Mouse (Mus musculus) midbrain, postnatal 0 days (tissue): ENCODE measurements around the gene Brat1. TPM values are rescaled to one million over a fixed set of nuclear protein-coding genes. Genes with fewer than 3 reads are reported as not detected.

Experiments used
- ATAC-seq: fragments of 200-750 bp; cut with Nextera tagmentation; 2 replicates; pipeline ENCODE4 v1.8.0; 2017; ENCODE audit warnings: moderate number of reproducible peaks, mild to moderate bottlenecking, moderate TSS enrichment, moderate library complexity; ENCODE audit not compliant: low FRiP score
- DNase-seq: peaks from one replicate; pipeline ENCODE4 v3.0.0-alpha.2; 2015; ENCODE audit warnings: low spot score
- H3K27ac ChIP-seq: fragments of 300-500 bp; sonication (generic); 2 replicates; pipeline ENCODE4 v1.5.1; 2014; ENCODE audit warnings: low read depth, mild to moderate bottlenecking, low read length, mixed read lengths
- H3K27me3 ChIP-seq: fragments of 300-500 bp; sonication (generic); 2 replicates; pipeline ENCODE4 v1.6.1; 2014; ENCODE audit warnings: low read length, control low read depth, mixed read lengths; ENCODE audit not compliant: insufficient read depth
- H3K36me3 ChIP-seq: fragments of 300-500 bp; sonication (generic); 2 replicates; pipeline ENCODE4 v1.6.1; 2014; ENCODE audit warnings: low read length, control low read depth, mixed read lengths; ENCODE audit not compliant: insufficient read depth
- H3K4me1 ChIP-seq: fragments of 300-500 bp; sonication (generic); 2 replicates; pipeline ENCODE4 v1.6.1; 2014; ENCODE audit warnings: mild to moderate bottlenecking, control low read depth, antibody characterized with exemption, low read length, mixed read lengths; ENCODE audit not compliant: insufficient read depth
- H3K4me2 ChIP-seq: fragments of 300-500 bp; sonication (generic); 2 replicates; pipeline ENCODE4 v1.6.1; 2014; ENCODE audit warnings: low read depth, mild to moderate bottlenecking, low read length, mixed read lengths; ENCODE audit not compliant: poor library complexity, severe bottlenecking
- H3K4me3 ChIP-seq: fragments of 300-500 bp; sonication (generic); 2 replicates; pipeline ENCODE4 v1.5.1; 2014; ENCODE audit warnings: low read depth, mild to moderate bottlenecking, low read length, moderate library complexity
- H3K9ac ChIP-seq: fragments of 300-500 bp; sonication (generic); replicated peaks from 2 replicates; pipeline ENCODE4 v1.6.1; 2014; ENCODE audit warnings: mild to moderate bottlenecking, low read length, moderate library complexity, mixed read lengths; ENCODE audit not compliant: poor library complexity, severe bottlenecking
- H3K9me3 ChIP-seq: fragments of 300-500 bp; sonication (generic); 2 replicates; pipeline ENCODE4 v1.6.1; 2016; ENCODE audit warnings: low read length, control low read depth
- CTCF ChIP-seq: IDR thresholded peaks from 2 replicates; pipeline ENCODE4 v1.5.1; 2016; ENCODE audit warnings: antibody characterized with exemption, mild to moderate bottlenecking
- WGBS: fragments of 180-500 bp; shearing (Covaris S2); extraction: QIAGEN DNeasy Blood & Tissue Kit; methylation state at CpG from one replicate; pipeline ENCODE4 v1.1.7; 2014; 5-methylcytosine and 5-hydroxymethylcytosine counted together
- polyA plus RNA-seq: library from polyadenylated mRNA; unstranded; fragments of >200 nt; fragmentation: Nextera tagmentation; extraction: Ambion mirVana; gene quantifications from 2 replicates; pipeline ENCODE4 v1.2.1, GENCODE M21; 2015
- total RNA-seq: library from RNA; depleted of rRNA; stranded (reverse); fragments of >200 nt; gene quantifications from 2 replicates; pipeline ENCODE4 v1.2.3, GENCODE M21; 2014; rRNA removed

Gene Brat1
- total RNA-seq (37.1 and 40.3 TPM in 2 replicates), polyA plus RNA-seq (16.4 and 17.9 TPM in 2 replicates)

- Histone ChIP-seq H3K4me2 (peak within 1 kb of the TSS; percentile 80), H3K4me3 (peak within 1 kb of the TSS; percentile 47), H3K27me3 (no peaks in the 10 kb centered on the region), H3K9ac (peak within 1 kb of the TSS; percentile 72), H3K9me3 (no peaks in the 10 kb centered on the region), H3K36me3 (no peaks in the 10 kb centered on the region), H3K4me1 (peaks cover 8% of the 10 kb centered on the region; the same call in 1 of the 2 replicates), H3K27ac (peak within 1 kb of the TSS; percentile 83)
- DNase-seq (peak; percentile 100), ATAC-seq (peak; percentile 93)
- peak; percentile 23; the same call in 1 of the 2 replicates for TF ChIP-seq CTCF
- under 1% methylated on average over 64 of the region's 69 CpGs for WGBS
These were observed at the start of gene Brat1 for GRCm38 (mm10) chr5:140704378-140705251. Brat1 (plus strand) TSS chr5:140705011.

DNA sequence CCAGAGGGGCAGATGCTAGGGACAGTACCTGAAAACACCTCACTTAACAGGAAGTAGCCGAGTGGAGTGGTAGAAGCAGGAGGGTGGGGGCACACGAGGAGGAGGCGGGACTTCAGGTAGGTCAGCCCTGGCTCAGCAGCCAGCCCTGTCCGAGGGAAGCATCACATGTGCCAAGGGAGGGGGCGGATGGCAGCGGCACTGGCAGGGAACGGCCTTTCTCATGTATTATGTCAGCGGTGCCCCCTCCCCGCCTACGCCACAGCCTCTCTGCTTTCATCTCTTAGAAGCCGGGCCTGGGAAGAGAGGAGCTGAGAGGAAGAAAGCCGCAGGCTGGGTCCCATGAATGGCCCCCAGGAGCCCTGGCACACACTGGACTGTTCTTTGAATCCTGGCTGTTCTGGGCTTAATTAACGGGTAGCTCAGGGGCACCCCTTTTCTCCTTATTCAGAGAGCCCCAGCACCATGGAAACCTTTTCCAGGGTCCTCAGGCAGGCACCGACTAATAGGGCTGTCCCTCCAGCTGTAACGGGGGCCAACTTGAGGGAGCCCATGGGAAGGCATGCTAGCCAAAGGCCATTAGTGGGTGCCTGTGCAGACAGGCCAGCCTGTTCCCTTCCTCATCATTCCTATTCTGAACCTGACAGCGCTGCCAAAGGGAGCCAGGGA, 45.1 kb upstream of the Brat1 start:
- Histone ChIP-seq H3K9me3 (no peaks in the 10 kb centered on the region), H3K36me3 (peaks cover 4% of the 10 kb centered on the region), H3K27me3 (no peaks in the 10 kb centered on the region), H3K4me3 (no peak overlapping the region), H3K4me2 (no peak overlapping the region), H3K27ac (peak overlapping the region; percentile 65), H3K4me1 (peaks cover 13% of the 10 kb centered on the region; the same call in 1 of the 2 replicates), H3K9ac (no peak overlapping the region)
- DNase-seq (peak; percentile 92), ATAC-seq (peak; percentile 87)
- 23% methylated on average over 16 of the region's 16 CpGs for WGBS
- no peak for TF ChIP-seq CTCF

- no peak overlapping the region for H3K9ac ChIP-seq
- no peaks in the 10 kb centered on the region for H3K9me3 ChIP-seq
- no peaks in the 10 kb centered on the region for H3K27me3 ChIP-seq
- no peak for ATAC-seq
- TF ChIP-seq CTCF: no peak
- no peak for DNase-seq
- peaks cover 11% of the 10 kb centered on the region for H3K36me3 ChIP-seq
- no peak overlapping the region for H3K4me3 ChIP-seq
- H3K4me2 ChIP-seq: no peak overlapping the region
- peak overlapping the region; percentile 65 for H3K27ac ChIP-seq
- 59% methylated on average over 1 of the region's 1 CpGs for WGBS
- peaks cover 13% of the 10 kb centered on the region; the same call in 1 of the 2 replicates for H3K4me1 ChIP-seq
These were observed 44.4 kb upstream of the Brat1 start for GRCm38 (mm10) chr5:140660398-140660797.

- no peak for TF ChIP-seq CTCF
These were observed 43.4 kb upstream of the Brat1 start for GRCm38 (mm10) chr5:140661427-140661826.

DNA sequence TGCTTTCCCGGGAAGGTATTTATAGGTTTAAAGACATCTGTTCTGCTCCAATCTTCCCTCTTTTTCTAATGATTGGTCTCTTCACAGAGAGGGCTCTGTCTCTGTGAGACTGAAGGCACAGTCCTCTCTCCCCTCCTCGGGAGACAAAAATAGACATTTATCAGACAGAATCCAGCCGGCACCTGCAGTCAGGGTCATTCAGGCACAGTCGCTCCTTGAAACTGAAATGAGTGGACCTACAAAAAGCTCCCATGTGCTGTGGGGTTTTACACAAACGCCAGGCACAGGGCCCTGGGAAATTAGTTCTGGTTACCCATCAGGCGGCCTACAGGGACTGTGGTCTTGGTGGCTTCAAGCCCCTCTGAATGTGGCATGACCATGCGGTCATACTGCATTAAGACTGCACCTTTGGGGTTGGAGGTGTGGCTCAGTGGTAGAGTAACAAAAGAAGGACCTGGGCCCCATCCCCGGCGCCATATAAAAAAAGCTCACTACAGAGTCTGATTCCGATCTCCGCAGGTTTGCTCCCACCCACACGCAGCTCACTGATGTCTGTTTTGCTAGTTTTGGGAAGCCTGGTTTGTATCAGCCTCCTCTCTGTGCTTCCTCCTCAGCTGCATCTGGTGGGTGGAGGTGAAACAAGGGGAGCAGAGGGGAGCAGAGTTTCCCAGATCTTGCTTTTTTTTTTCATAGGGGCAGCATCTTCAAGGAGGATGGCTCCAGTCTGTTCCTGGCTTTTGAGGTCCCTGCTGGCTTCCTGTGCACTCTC, 42.8 kb upstream of the Brat1 start:
- Histone ChIP-seq H3K4me3 (no peak overlapping the region), H3K27me3 (no peaks in the 10 kb centered on the region), H3K9ac (0 out of 2 replicates have a peak overlapping the region, but pooled peaks have one; percentile 19), H3K4me2 (no peak overlapping the region), H3K27ac (0 out of 2 replicates have a peak overlapping the region, but pooled peaks have one; percentile 6), H3K4me1 (peaks cover 13% of the 10 kb centered on the region; the same call in 1 of the 2 replicates), H3K36me3 (peaks cover 19% of the 10 kb centered on the region), H3K9me3 (no peaks in the 10 kb centered on the region)
- DNase-seq (no peak), ATAC-seq (no peak)
- WGBS: 58% methylated on average over 12 of the region's 12 CpGs
- no peak for TF ChIP-seq CTCF

More at GRCm38 (mm10) chr5:140661427-140661826, 43.4 kb upstream of the Brat1 start:
- Histone ChIP-seq H3K4me2 (no peak overlapping the region), H3K36me3 (peaks cover 19% of the 10 kb centered on the region), H3K4me1 (peaks cover 13% of the 10 kb centered on the region; the same call in 1 of the 2 replicates), H3K9ac (no peak overlapping the region), H3K27ac (0 out of 2 replicates have a peak overlapping the region, but pooled peaks have one; percentile 6), H3K9me3 (no peaks in the 10 kb centered on the region), H3K27me3 (no peaks in the 10 kb centered on the region), H3K4me3 (no peak overlapping the region)
- DNase-seq (no peak), ATAC-seq (no peak)
- 80% methylated on average over 8 of the region's 8 CpGs for WGBS
